19 mouse cellular contexts compared by ENCODE assay signal in genomic region chr16:17041417-17041816, GRCm38 (mm10). TPM values are rescaled to one million over a fixed set of nuclear protein-coding genes. Genes with fewer than 3 reads are reported as not detected.
A peak's percentile ranks its signal among the peaks of the same experiment; 100 is the strongest.
DNase-seq lines count a peak whose midpoint lies in the region; TF ChIP-seq lines count a peak whose summit lies in the region.
"Had no signal": no experiment of that assay in that cellular context is flagged by ENCODE, and none has a peak within 500 bp of the region (broad histone marks: within the 10 kb centered on the region; RNA-seq: fewer than 3 reads in every experiment).

No protein-coding gene starts in this region.

- no peak overlapping the region for H3K4me2 ChIP-seq in myocyte (ENCODE audit: low read depth)

- no peaks in the 10 kb centered on the region for H3K9me3 ChIP-seq in heart, embryonic 10.5 days
- H3K9me3 ChIP-seq: G1E had no signal

- 78% methylated on average over 1 of the region's 1 CpGs for WGBS in heart, embryonic 10.5 days

- H3K27ac ChIP-seq in heart, embryonic 10.5 days: no peak overlapping the region
- H3K27ac ChIP-seq in layer of hippocampus, adult 2 months: peak overlapping the region; percentile 1; the same call in 1 of the 2 replicates

- DNase-seq in heart, embryonic 10.5 days (ENCODE audit: low spot score): peak; percentile 9
- DNase-seq in heart, adult 18-20 months: no peak
- DNase-seq in layer of hippocampus, adult 2 months (ENCODE audit: low spot score in 2 of 2): no peak
- DNase-seq in layer of hippocampus, postnatal 36 days: no peak
- DNase-seq in adrenal gland, postnatal 14 days: no peak
- DNase-seq: adrenal gland, adult 2 months; adrenal gland, adult 8-10 months; adrenal gland, postnatal 10 days; adrenal gland, postnatal 25 days; adrenal gland, postnatal 36 days; B cell, adult 2 months; cerebellum, adult 11 months; cerebellum, adult 11-12 months; cerebellum, adult 18-20 months; cerebellum, adult 2 months had no signal

- H3K36me3 ChIP-seq in heart, embryonic 10.5 days: peaks cover 97% of the 10 kb centered on the region
- H3K36me3 ChIP-seq in myocyte (ENCODE audit: control insufficient read depth, insufficient read depth): peaks cover 33% of the 10 kb centered on the region

- TF ChIP-seq POLR2A in myocyte (IDR thresholded peaks at IDR 0.05; ENCODE audit: insufficient read length, low read depth): no peak

- H3K4me3 ChIP-seq in heart, embryonic 10.5 days: no peak overlapping the region
- no peak overlapping the region for H3K4me3 ChIP-seq in layer of hippocampus, adult 2 months
- H3K4me3 ChIP-seq in myocyte: no peak overlapping the region

- no peak for TF ChIP-seq CTCF in layer of hippocampus, adult 2 months (conservative IDR thresholded peaks at IDR 0.05)

- no peak overlapping the region for H3ac ChIP-seq in myocyte (ENCODE audit: control insufficient read depth, insufficient read length)

- no peaks in the 10 kb centered on the region for H3K79me2 ChIP-seq in myocyte (ENCODE audit: control insufficient read depth, insufficient read depth)

- H3K4me1 ChIP-seq in heart, embryonic 10.5 days: no peaks in the 10 kb centered on the region

- no peaks in the 10 kb centered on the region for H3K27me3 ChIP-seq in heart, embryonic 10.5 days (ENCODE audit: insufficient read depth, poor library complexity, severe bottlenecking)
- H3K27me3 ChIP-seq in myocyte (ENCODE audit: control insufficient read depth, insufficient read depth, insufficient read length): no peaks in the 10 kb centered on the region
- H3K27me3 ChIP-seq: CH12.LX, Patski had no signal

TF ChIP-seq in myocyte, 11 proteins besides CTCF, POLR2A, EP300 and RAD21:
- TF ChIP-seq MYOD1 (IDR thresholded peaks at IDR 0.05; ENCODE audit: control insufficient read depth in 1 of 3, insufficient read length in 2 of 3, low read depth in 2 of 3) (peak in 2 of 3 experiments; percentile 62 to 87), USF1 (IDR thresholded peaks at IDR 0.05; ENCODE audit: low read depth) (no peak)

RNA-seq across cellular contexts. Expression of gene Ypel1, which starts 28.1 kb away (rescaled TPM):
- polyA plus RNA-seq in heart, embryonic 10.5 days (2016; fragmentation: Nextera tagmentation; extraction: Ambion mirVana): 16.6 and 27.6 TPM in 2 replicates
- 1 to 10 TPM; 1.0 to 1.6 TPM for total RNA-seq in heart, adult 18-20 months (2021)
- total RNA-seq in layer of hippocampus, adult 2 months (2021): 10 to 100 TPM; 35.0 to 38.0 TPM
- 10 to 100 TPM; 35.4 to 38.5 TPM for total RNA-seq in layer of hippocampus, postnatal 36 days (2021)
- polyA plus RNA-seq in myocyte (2012; fragmentation: generic; extraction: Trizol): 2.7 TPM
- total RNA-seq in adrenal gland, postnatal 14 days (2021): 5.2 and 5.3 TPM in 2 replicates

RNA-seq across cellular contexts. Expression of gene Mapk1, which starts 58.2 kb away (rescaled TPM):
- polyA plus RNA-seq in heart, embryonic 10.5 days (2016; fragmentation: Nextera tagmentation; extraction: Ambion mirVana): 127 and 153 TPM in 2 replicates
- total RNA-seq in heart, adult 18-20 months (2021): 100 to 1,000 TPM in 1 of 2 experiments, 10 to 100 TPM in 1; 94.8 to 112 TPM
- 100 to 1,000 TPM; 522 to 547 TPM for total RNA-seq in layer of hippocampus, adult 2 months (2021)
- total RNA-seq in layer of hippocampus, postnatal 36 days (2021): 100 to 1,000 TPM; 522 to 529 TPM
- 66.7 TPM for polyA plus RNA-seq in myocyte (2012; fragmentation: generic; extraction: Trizol)
- 179 and 204 TPM in 2 replicates for total RNA-seq in adrenal gland, postnatal 14 days (2021)
